Mouse (Mus musculus) adipocyte (in vitro differentiated cells): Measurements from ENCODE around the gene Pdgfra.

Experiments used
- DNase-seq: peaks from one replicate; pipeline ENCODE4 v3.0.0-alpha.2; 2016; ENCODE audit warnings: low spot score

Pdgfra gene

GRCm38 (mm10) chr5:75152021-75152425 lies at the start of gene Pdgfra:
Gene Pdgfra, plus strand, starts transcription at chr5:75152292.
- peak; percentile 83 for DNase-seq

DNA sequence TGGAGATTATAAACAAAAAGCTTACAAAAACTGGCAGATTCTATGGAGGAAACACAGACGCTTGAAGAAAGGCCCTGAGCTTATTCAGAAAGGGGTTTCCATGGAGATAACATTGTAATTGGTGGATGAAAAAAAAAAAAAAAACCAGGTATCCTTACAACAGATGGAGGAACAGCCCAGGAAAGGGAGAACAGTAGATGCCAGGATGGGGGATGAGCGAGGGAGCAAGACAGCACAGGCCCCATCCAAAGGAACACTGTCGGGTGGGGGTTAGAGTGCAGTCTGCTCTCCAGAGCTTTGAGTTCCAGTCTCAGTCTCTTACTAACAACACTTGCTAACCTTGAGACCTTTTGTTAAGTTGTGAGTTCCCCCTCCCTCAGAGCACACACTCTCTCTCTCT lies 45.6 kb upstream of the Pdgfra start:
- no peak for DNase-seq

GRCm38 (mm10) chr5:75109368-75109767 lies 42.7 kb upstream of the Pdgfra start:
- peak; percentile 48 for DNase-seq

DNA sequence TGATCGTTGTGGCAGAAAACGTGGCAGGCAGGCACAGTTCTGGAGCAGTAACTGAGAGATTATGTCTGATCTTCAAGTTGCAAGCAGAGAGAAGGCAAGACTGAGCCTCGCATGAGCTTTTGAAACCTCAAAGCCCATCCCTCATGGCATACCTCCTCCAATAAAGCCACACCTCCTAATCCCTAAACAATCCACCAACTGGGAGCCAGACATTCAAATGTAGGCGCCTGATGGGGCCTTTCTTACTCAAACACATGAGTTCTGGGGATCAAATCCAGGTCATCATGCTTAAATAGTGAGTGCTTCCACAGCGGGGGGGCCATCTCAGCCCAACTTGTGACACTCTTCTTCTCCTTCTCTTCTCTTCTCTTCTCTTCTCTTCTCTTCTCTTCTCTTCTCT lies 40.3 kb upstream of the Pdgfra start:
- no peak for DNase-seq

GRCm38 (mm10) chr5:75118840-75119239 lies 33.3 kb upstream of the Pdgfra start:
- no peak for DNase-seq

DNA sequence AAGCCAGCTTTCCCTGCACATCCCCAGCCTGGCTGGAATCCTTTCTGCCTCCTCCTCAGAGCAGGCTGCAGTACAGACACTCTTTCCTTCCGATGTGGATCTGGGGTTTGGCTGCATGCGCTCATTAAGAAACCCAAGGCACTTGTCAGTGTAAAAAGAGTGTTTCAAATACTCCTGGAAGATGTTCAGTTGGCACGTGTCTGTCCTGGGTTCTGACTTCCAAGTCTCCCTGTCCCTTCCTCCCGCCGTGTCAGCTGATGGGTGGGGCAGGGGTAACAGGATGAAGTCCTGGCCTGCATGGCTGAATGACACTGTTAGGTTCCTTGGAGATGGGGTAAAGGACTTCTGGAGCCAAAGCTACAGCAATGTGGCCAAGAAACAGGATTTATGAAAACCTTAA lies 30.4 kb upstream of the Pdgfra start:
- peak; percentile 55 for DNase-seq

DNA sequence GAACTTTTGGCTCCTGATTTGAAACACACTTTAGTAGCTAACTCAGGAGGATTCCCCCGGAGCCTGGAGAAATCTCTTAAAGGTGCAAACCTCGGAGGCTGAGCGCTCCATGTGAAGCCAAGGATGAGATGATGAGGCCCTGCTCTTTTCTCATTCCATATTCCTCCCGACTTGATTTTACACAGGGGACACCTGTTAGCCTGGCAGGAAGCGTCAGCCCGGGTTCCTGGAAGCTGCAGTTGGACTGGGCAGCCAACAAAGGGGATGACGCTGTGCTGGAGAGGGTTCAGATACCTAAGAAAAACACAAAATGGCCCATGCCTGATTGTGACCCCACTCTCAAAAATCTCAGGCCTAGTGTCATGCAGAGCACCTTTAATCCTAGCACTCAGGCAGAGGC lies 17.4 kb upstream of the Pdgfra start:
- DNase-seq, result no peak

DNA sequence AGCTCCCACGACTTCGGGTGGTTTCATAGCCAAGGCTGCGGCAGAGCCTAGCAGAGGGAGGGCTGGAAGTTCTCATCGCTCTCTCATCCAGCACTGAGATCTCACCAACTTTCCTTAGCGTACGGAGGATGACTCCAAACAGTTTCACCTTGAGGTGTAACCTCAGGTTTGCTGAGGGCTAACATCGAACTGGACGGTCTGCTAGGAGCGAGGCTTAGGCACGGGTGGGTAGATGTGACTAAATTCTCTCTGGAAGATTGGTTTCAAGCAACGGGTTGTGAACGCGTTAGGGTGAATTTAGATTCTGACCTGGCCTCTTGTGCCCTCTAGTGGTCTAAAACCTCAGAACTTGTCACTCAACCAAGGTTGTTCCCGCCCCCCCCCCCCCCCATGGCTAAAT lies 9.0 kb upstream of the Pdgfra start:
- DNase-seq, result peak; percentile 91

DNA sequence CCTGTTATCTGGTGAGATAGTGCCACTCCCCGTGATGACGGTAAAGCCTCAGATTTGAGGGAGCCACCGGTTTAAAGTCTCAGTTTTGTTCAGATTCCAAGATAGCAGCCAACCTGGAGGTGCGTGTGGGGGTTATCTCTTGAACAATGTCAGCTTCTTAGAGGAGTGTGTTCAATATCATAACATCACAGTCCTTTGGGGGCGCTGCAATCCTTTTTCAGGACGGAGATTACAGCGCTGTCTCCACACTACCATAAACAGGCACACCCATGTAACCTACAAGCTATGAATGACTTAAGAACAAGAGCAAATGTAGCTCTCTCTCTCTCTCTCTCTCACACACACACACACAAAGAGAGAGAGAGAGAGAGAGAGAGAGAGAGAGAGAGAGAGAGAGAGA lies 8.3 kb upstream of the Pdgfra start:
- no peak for DNase-seq

DNA sequence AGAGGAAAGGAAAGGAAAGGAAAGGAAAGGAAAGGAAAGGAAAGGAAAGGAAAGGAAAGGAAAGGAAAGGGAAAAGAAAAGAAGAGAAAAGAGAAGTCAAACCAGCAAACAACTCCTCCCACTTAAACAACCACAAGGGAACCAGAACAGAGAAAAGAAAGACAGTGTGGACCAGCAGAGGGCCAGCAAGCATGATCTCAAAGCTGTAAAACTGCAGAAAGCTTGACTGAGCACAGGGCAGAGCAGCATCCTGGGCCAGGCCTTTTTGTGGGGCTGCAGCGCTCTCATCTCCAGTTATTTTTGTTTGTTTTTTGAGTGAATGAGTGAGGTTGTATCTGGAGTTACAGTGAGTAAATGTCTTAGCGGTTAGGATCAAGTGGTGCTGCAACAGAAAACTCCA lies 6.8 kb upstream of the Pdgfra start:
- DNase-seq, result peak; percentile 35

GRCm38 (mm10) chr5:75146469-75146868 lies 5.6 kb upstream of the Pdgfra start:
- DNase-seq, result no peak

DNA sequence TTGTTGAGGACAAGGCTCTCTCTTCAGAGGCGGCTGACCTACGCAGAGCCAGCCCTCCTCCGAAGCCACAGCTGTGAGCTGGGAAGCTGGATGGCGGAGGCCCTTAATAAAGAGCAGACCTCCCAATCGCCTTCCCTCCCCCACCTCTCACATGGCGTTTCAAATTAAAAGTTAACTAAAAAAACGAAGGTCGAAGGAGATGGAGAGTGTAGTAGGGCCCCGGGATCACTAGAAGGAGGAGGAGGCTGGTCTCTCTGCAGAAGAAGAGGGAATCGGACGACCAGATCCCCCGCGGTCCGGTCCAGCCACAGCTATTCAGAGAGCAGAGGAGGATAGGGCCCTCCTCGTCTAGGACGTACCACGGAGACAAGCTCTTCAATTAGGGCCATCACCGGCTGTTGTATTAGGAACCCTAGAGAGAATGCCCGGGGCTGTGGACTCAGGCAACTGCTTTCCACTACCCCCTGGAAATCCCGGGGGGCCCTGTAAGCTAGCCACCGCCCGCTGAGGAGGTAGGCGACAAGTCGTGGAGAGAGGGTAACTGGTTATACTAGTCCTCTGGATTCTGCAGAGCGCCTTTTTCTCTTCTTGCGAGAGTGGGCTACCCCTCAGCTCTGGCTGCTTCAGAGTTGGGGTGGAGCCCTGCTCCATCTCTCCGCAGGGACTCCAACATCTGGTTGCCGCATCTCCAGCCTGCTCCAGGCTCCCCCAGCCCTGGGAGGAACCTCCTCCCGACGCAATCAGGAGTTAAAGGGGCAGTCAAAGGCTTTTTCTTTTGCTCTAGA lies 3.6 kb upstream of the Pdgfra start:
- no peak for DNase-seq

- DNase-seq, result no peak
Observed at GRCm38 (mm10) chr5:75149380-75149779, 2.7 kb upstream of the Pdgfra start.

DNA sequence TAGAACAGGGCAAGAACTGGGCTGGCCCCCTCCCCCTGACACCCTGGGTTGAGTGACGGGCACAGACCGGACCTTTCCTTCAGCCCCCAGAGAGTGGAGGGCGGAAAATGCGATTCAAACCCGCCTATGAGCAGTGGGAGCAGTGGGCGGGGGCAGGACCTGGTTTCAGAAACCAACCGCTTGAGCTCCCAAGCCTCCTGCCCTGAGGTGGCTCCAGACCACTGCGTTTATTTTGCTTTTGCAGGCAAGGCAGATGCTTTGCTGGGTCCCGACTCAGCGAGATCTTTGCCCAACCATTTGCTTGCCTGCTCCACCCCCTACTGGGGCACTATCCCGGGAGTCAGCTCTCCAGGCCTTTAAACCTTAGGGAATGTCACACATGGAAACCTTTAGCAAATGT lies 2.2 kb upstream of the Pdgfra start:
- no peak for DNase-seq

DNA sequence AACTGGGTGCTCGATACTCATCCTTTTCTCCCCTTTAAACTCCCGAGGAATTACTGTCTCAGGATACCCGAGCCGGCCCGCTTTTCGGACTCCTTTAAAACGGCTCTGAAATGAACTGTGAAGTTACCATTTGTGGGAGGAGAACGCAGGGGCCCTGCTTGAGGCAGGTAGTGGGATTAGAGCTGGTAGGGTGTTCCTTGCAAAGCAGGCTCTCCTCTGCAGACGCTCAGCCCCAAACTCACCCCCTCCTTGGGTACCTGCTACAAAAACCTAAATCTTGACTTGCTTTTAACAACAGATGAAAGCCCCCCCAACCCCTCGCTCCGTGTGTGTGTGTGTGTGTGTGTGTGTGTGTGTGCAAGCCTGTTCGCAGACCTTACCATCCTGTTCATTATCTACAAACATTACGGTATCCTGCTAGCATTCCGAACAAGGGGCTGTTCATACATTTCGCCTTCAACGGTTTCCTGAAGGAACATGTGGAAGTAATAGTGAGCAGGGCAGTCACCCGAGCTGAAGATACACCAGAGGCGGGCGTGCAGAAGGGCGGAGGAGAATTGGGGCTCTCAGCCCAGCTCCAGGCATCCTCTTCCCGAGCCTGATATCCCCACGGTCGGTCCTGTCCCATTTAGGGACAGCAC lies 1.6 kb upstream of the Pdgfra start:
- no peak for DNase-seq

DNA sequence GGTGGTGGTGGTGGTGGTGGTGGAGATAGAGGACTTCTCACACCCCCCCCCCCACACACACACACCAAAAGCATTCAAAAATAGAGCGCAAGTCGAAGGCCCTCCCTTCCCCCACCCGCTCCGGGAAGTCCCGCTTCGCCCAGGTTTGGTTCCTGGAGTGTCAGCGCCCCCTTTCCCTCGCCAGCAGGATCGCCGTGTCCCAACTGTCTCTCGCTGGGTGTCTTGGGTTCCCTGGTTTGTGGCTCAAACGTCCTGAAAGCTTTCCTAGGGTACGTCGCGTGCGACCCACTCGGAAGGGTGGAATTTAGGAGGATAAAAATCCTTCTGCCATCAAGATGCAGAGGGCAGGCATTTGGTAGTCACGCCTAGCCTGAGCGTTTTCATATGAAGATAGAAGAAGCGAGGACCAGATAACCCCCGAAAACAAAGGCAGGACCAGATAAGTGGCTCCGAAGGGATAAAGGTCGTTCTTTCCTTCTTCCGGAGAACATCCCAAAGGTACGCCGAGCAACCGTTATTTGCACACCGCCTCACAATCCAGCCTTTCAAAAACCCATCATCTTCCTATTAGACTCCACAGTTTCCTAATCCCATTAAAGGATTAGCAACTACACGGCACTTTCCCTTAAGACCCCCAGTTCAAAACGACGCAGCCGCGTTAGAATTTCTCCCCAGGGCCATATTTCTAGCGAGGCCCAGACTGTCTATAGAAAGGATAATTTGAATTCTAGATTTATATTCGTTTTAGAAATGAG lies 769 bp upstream of the Pdgfra start:
- DNase-seq, result peak; percentile 79

GRCm38 (mm10) chr5:75152791-75153625 lies 916 bp downstream of the Pdgfra start:
- peak; percentile 60 for DNase-seq

DNA sequence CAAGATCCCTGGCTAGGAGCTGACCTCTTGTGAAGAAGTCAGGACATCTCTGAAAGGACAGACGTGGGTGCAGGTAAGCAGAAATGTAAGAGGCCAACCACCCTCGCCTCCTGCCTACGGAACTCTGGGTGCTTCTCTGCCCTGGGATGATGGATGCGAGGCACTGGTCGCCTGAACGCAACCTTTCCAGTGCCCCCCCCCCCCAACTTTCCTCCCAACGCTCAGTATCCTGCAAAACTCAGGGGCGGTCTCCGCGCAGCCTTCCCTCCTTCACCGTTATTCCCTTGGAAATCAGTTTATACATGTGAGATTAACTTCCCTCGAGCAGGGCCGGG lies 1.5 kb downstream of the Pdgfra start:
- DNase-seq, result peak; percentile 66

GRCm38 (mm10) chr5:75153961-75154620 lies 2.0 kb downstream of the Pdgfra start:
- peak; percentile 93 for DNase-seq

GRCm38 (mm10) chr5:75154621-75155235 lies 2.6 kb downstream of the Pdgfra start:
- peak; percentile 72 for DNase-seq

DNA sequence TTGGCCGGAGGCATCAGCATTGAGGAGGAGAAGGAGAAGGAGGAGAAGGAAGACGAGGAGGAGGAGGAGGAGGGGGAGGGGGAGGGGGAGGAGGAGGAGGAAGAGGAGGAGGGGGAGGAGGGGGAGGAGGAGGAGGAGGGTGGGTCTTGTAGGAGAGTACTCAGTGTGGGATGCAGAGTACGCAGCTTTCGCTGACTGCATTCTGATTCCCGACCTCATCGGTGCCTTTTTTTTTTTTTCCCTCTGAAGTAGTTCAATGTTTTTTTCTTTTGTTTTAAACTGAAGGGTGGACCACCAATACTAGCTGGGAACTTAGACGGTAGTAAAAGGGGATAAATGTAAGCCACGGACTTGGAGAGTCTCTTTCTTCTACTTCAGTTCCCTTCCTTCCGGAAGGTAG lies 3.2 kb downstream of the Pdgfra start:
- no peak for DNase-seq
